Mouse (Mus musculus) c-Kit-positive CD71-positive TER-119-positive erythroid progenitor cells, embryonic 14.5 days (primary cell): ENCODE measurements around the gene Wdfy3.

ENCODE experiments used
- DNase-seq: peaks from one replicate; pipeline ENCODE4 v3.0.0-alpha.2; 2013; ENCODE audit warnings: low spot score

Wdfy3 gene

DNA sequence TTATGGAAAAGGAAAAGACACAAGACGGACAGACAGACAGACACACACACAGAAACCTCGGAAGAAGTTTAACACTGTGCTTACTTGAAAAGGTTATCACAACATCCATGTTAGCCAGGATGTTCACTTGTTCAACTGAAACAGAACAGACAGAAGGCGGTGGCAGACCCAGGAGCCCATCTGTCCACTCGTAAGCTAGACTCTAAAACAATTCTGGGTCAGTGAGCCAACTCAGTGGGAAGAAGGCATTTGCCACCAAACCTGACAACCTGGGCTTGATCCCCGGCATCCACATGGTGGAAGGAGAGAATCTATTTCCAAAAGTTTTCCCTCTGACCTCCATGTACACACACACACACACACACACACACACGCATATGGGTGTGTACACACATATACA, 237.7 kb downstream of the Wdfy3 start:
- no peak for DNase-seq

DNA sequence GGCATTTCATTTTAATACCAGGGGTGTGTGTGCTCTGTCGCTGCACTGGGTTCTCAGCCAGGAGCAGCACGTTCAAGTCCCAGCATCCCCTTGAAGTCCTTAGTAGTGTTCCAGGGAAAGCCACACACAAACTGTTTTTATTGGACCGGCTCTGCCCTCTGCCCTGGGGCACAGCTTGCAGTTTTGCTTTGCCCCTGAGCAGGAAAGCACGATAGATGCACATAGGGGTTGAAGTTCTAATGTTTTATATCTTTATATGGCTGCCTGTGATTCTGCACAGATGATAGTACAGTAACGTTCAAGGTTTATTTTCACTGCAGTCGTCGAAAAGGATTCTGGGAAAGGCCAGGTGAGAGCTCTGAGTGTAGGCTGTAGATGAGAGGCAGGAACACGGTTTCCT, 239.5 kb downstream of the Wdfy3 start:
- DNase-seq: no peak

DNA sequence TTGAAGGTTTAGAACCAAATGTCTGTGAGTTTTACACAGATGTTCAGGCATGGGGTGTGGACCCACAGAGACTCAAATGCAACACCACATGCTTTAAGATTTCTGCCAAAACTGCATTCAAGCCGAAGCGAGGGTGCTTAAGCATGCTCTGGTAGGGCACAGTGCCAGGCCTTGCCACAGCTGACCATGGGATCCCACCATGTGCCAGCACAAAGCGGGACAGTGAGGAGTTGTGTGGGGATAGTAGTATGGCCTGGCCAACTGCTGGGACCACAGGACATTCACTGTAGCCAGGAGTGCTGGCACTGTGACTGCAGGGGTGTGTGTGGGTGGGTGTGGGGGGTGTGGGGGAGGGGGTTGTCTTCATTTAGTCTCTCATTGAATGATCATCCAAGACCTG, 240.8 kb downstream of the Wdfy3 start:
- DNase-seq: no peak

DNA sequence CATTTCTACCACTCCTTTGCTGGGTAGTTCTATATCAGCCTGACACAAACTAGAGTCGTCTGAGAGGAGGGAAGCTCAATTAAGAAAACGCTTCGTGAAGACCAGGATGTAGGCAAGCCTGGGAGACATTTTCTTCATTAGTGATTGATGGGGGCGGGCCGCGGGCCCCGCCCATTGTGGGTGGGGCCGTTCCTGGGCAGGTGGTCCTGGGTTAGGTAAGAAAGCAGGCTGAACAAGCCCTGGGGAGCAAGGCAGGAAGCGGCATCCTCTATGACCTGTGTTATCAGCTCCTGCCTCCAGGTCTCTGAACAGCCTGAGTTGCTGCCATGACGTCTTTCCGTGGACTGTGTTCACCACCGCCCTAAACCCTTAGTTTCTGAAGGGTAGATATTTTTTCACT, 242.2 kb downstream of the Wdfy3 start:
- DNase-seq: no peak

DNA sequence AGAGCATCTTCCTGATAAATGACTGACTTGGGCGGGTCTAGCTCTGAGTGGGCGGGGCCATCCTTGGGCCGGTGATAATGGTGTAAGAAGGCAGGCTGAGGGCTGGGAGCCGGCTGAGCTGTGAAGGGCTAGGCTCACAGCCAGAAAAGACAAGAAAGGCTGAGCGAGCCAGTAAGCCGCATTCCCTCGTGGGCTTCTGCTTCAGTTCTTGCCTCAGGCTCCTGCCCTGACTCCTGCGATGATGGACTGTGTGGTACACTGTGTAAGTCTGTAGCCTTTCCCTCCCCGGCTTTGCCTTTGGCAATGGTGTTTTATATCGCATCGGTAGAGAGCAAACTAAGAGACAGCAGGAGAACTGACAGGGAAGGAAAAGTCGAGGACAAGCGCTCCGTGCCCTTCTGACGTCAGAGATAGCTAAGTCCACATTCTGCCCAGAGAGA, 243.2 kb downstream of the Wdfy3 start:
- DNase-seq: peak; percentile 61

DNA sequence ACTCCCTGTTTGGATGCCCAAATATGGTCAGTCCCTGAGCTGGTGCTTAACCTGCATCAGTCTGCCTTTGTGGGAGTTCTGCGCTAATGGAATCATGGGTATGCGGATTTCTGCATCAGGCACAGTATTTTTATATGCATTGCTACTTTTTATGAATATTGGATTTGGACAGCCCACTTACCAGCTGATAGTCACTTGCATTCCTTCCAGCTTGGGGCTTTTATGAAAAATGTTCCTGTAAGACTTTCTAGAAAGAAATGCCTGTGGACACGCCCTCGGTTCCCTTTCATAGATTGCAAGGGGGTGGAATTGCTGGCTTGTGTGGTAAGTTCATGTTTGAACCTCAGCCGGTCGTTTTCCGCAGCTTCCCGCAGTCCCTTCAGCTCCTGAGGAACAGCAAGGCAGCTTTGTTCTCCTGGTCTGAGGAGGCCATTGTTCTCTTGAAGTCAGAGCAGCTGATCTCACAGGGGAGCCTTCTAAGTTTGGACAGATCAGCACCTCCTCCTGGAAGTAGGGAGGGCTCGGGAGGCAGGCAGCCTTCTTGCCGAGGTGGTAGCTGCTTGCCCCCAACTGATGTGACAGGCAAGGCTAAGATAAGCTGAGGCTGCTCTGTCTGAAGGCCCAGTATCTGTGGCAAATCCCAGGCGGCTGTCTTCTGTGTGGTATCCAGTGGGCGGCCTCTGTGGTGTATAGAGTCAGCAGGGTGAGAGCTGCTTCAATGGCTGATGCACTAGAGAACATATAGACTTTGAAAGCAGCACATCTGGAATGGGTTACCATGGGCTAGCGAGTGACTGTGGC, 244.4 kb downstream of the Wdfy3 start:
- no peak for DNase-seq

DNA sequence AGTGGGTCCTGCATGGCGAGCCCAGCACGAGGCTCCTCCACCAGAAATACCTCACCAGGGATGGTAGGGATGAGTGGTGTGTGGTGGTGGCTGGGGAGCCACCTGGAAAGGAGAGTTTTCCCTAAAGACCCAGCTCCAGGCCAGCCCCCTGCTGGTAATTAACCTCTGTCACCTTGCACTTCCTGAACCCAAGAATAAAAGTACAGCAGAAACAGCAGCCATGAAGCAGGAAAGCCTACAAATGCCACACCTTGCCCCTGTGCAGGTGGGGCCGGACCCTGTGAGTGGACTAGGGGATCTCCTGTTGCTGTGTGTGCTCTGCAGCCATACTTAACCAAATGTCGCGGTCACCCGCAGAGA, 247.4 kb downstream of the Wdfy3 start:
- DNase-seq: no peak

DNA sequence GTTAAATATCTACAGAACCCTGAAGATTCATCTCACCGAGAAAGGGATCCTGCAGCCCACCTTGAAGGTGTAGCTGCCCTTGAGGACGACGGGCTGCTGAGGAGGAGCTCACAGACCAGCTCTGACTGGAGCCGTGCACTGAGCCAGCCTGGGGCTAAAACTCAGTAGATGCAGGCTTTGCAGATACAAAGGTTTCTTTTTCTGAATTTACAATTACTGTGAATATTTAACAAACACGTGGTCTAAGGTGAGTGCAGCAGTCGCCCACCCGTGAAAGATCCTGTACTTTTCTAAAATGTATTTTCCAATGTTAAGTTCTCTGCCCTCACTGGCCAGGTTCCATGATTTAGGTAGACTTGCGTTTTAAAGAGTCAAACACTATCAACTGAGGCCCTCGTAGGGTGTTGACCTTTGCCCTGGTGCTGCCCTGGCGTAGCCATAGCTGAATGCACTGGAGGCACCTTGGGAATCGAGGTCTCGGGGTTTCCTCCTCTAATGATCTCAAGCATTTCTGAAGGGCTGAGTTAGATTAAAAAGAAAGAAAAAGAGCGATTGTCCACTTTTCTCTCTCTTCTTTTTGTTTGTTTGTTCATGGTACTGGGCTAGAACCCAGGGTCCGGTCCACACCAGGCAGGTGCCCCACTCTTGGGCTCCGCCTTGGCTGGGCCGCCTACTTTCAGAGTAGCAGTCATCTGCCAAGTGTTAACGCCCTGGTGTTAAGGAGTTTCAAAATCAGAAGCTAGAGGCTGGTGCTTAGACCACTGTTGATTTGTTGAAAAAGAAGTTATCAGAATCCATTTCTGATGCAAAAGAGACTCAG, 248.0 kb downstream of the Wdfy3 start:
- no peak for DNase-seq

DNA sequence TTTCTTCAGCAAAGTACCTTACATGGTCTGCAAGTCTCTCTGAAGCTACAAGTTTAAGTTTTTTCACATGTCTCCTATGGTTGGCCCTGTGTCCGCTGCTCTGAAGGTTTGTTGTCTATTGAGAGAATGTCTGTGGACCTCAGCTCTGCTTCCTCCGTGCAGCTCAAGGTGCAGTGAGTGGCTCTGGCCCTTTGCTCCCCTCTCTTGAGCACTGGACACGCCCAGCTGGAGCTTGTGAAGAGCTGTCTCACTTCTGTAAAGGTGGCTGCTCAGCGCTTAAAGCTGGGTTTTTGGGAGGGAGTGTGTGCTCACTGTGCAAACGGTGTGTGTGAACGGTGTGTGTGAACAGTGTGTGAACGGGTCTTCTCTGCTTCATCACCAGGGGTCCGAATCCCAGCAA, 248.7 kb downstream of the Wdfy3 start:
- DNase-seq: no peak

DNA sequence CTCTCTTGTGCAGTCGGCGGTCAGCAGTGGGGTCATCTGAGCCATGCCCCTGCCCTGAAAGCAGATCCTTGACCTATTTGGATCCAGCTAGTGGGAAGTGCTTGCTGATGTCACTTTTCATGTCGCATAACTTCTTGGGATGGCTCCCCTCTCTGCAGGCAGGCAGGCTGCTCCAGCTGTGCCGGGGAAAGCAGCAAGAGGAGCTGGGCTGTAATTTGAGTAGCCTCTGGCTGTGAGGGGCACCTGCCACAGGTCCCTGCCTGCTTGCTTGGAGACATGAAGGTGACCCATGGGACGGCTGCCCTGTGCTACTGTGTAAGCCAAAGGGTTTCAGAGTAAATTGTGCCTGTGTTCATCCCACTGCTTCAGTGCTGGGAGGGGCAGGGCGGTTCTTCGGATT, 249.9 kb downstream of the Wdfy3 start:
- DNase-seq: no peak

DNA sequence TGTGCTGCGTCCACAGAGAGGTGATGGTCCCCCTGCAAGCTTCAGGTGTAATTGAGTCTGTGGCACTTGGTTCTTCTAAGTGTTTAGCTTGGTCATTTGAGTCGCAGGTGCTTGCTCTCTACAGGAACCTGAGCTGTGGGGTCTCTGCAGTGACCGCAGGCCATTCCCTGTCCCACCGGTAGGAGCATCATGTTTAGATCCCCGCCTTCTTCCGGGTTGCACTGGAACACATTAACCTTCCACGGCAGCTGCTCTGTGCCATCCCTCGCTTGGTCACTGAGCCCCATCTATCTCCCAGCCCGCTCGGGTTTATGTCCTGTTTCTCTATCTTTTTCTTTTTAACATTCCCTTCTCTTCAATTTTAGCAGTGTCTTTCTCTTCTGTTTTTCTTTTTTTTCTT, 250.5 kb downstream of the Wdfy3 start:
- no peak for DNase-seq

DNA sequence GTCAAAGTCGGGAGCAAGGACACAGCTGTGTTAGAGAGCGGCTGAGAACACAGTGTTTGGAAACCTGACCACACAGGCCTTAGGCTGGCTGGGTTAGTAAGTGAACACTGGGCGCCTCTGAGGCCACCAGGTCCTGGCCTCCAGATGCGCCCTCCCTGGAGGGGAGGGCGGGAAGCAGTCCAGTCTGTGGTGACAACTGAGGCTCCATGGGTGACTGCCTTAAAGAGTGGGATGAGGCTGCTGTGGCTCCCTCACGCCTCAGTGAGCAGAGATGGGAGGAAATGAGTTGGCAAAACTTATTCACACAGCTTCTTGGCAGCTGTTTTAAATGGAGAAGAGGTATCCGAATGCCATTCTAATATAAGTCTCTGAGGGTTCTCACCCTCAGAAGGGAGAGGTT, 252.9 kb downstream of the Wdfy3 start:
- no peak for DNase-seq

DNA sequence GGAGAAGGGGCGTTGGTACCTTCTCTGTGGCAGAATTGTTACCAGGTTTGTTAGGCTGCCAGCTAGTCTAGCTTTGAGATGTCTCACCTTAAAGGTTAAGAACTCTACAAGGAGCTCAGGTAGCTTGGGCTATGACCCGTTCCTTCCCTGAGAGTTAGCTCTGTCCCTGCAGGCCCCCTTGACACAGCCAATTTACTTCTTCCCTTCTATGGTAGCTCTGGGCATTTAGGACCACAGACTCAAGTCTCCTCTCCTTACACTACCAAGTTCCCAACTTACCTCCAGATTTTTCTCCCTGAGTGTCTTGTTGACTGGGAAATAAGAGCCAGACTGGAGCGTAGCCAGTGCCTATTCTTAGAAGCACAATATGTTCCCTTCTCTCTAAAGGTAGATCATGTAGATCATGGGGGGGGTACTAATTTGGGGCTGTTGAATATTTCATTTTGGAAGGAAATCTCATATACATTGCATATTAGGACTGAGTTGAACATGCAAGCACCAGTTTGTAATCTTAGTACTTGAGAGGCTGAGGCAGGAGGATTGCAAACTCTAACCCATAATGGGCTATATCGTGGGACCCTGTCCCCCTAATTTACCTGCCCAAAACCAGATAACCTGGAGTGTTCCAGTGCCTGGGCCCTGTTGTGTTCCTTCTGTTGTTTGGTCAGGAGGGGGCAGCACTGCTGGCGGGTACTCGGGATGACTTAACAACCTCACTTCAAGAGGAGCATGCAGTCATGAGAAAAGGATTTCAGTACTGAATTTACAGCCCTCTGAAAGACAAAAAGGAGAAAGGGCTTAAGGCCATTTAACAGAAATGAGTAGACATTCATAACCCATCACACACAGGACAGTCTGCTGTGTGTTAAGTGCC, 258.2 kb downstream of the Wdfy3 start:
- no peak for DNase-seq

DNA sequence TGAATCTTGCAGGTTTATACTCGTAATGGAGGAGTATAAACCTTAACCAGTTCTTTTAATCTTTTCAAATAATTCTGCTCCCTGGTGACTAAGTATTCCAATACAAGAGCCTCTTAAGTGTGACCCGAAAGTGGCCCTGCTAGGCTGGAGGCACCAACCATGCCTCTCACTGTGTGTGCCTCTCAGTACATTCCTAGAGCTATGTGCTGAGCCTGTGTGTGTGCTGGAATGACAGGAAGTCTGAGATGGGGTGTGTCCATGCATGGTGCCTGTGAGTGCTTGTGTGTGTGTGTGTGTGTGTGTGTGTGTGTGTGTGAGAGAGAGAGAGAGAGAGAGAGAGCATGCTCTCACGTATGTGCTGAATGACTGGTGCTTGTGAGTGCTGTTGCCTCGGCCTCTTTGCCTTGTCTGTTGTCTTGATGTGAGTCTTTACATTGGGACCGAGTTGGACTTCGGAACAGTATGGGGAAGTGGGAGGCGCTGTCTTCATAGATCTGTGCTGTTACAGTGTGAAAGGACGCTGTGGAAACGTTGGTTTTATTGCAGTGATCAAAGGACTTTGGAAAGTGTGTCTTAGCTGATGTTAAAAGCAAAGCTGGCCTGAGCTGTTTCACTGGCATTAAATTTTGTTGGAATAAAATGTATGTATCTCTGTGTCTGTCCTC, 267.2 kb downstream of the Wdfy3 start:
- no peak for DNase-seq

DNA sequence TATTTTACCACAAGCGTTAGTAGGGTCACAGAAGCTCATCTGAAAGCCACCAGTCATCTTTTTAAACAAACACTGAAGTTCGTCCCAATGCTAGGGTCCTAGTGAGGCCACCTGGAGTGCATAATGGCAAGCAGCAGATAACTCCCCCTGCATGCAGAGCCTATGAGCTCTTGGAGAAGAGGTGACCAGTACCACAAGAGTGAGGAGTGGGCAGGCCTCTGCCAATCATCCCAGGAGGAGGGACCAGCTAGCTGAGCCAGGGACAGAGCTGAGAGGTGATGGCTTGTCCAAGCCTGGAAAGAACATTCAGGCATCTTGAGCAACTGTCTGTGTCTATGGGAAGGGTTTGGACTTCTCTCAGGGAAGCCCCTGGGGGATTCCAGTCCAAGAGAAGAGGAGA, 267.8 kb downstream of the Wdfy3 start:
- DNase-seq: no peak

DNA sequence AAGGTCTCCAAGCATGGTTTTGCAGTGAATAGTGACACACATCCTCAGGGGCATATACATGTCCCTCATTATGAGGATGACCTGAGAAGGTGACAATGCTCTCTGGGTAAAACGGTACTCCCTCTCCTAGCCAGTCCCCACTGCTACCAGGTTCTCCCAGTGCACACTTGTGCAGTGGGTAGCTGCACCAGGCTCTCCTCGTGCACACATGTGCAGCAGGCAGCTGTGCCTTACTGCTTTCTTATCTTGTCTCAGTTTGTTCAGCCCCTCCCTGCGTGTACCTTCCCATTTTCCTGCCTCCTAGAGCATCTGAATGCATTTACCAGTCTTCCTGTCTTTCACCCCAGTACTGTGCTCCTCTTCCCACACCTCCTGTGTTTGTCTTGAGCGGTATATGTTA, 277.1 kb downstream of the Wdfy3 start:
- DNase-seq: no peak

DNA sequence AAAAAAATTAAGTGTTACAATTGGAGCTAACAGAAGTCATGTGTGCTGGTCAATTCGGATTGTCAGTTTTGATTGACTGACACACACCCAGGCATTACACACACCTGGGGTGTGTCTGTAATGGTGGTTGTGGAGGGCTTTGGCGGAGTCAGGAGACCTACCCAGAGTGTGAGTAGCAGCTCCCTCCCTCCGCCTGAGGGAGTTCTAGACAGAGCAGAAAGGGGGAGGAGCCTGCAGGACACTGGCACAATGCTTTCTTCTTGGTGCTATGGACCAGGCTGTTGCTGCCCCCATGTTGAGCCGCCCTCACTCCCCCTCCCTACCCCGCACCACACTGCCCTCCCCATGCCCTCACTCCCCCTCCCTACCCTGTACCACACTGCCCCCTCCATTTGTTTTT, 279.2 kb downstream of the Wdfy3 start:
- no peak for DNase-seq

DNA sequence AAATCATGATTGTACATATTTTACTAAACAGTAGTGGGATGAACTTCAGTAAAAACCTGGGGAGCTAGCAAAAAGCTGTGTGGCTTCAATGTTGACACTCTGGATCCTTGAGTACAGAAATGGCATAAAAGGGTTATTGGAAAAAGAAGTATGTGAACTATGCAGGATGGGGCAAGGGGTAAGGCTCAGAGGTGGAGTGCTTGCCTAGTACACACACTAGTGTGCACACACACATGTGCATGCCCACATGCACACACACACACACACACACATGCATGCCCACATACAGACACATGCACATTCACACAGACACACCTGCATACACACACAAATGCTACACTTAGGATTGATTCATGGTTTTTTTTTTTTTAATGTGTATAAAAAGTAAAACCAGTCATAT, 280.0 kb downstream of the Wdfy3 start:
- DNase-seq: no peak

DNA sequence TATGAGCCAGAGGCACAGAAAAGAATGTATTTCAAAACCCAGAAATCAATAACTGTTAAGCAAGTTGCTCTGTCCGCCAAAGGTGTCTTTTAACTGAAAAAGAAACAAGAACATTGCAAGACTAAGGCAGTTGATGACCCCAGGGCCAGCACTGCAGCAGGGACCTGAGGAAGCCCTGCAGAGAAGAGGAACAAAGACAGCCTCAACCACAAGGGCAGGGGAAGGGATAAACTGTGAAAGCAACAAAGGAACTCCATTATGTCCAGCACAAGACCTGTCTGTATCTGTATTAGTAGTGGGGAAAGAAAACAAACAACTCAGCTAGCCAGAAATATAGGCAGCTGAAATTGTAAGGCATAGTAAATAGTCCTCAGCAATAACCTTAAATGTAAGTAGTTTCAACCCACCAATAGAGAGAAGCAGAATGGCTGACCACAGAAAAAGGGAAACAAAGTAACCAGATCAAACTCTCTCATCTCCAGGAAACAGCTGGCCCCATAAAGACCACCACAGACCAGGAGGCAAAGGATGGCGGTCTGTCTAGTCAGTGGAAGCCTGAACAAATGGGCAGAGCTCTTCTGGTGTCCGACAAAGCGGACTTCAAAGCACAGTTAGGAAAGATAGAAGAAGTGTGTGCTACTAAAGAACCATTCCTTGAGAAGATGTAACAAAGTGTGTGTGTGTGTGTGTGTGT, 283.7 kb downstream of the Wdfy3 start:
- no peak for DNase-seq

DNA sequence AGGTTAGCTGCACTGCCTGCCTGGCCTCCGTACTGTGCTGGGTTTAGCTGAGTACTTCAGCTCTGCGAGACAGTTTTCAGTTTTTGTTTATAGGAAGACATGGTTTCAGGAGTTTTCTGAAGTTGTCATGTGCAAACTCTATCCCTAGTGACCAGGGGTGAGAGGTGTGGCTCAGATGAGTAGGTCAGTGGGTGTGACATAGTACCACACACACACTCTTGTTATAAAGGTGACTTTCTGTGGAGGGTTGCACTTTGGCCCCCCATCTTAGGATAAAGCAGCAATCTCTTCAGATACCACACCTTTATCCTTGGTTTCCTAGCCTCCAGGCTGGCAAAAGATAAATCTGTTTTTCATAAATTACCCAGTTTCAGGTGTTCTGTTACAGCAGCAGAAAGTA, 284.9 kb downstream of the Wdfy3 start:
- no peak for DNase-seq

DNA sequence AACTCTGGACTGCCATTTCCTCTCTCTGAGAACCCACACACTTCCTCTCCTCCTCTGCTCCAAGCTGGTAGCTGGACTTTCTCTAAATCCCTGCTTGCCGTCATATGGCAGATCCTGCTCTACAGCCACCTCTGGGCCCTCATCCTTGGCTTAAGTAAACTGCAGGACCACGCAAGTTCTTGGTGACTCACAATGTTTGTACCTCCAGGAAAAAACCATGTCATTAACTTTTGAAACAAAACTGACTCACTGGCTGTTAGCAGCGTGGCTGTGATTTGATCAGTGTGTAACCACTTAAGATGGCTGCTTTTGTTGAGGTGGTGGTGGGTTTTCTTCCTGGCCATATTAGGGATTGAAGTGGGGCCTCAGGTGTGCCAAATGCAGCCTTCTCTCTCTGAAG, 285.4 kb downstream of the Wdfy3 start:
- DNase-seq: no peak
